Mouse (Mus musculus) small intestine, adult 2 months (tissue): ENCODE results near the gene Rab3gap1. TPM values are rescaled to one million over a fixed set of nuclear protein-coding genes. Genes with fewer than 3 reads are reported as not detected.

Source experiments
- H3K27ac ChIP-seq: fragments of 200-500 bp; 2 replicates; pipeline ENCODE4 v1.5.1; 2012; ENCODE audit warnings: low read depth, low read length, control low read depth, inconsistent platforms; ENCODE audit not compliant: insufficient read depth
- H3K27me3 ChIP-seq: fragments of 200-500 bp; 2 replicates; pipeline ENCODE4 v1.6.1; 2012; ENCODE audit warnings: mild to moderate bottlenecking, moderate library complexity, low read length, inconsistent platforms; ENCODE audit not compliant: control insufficient read depth, insufficient read depth
- H3K36me3 ChIP-seq: fragments of 200-500 bp; 2 replicates; pipeline ENCODE4 v1.6.1; 2012; ENCODE audit warnings: mild to moderate bottlenecking, low read length, control low read depth, inconsistent platforms; ENCODE audit not compliant: control insufficient read depth, insufficient read depth
- H3K4me1 ChIP-seq: fragments of 200-500 bp; 2 replicates; pipeline ENCODE4 v1.6.1; 2012; ENCODE audit warnings: low read length, inconsistent platforms, mixed read lengths; ENCODE audit not compliant: control insufficient read depth, insufficient read depth, insufficient read length
- H3K4me3 ChIP-seq: fragments of 200-500 bp; 2 replicates; pipeline ENCODE4 v1.5.1; 2012; ENCODE audit warnings: low read depth, mild to moderate bottlenecking, control low read depth, inconsistent platforms, low read length, moderate library complexity
- CTCF ChIP-seq: fragments of 200-500 bp; IDR thresholded peaks from 2 replicates; pipeline ENCODE4 v1.5.1; 2012; ENCODE audit warnings: low read depth, mild to moderate bottlenecking, control low read depth, inconsistent platforms, low read length, moderate library complexity, mixed read lengths; ENCODE audit not compliant: insufficient replicate concordance, insufficient read length; ENCODE audit errors: extremely low read depth
- POLR2A ChIP-seq: fragments of 200-500 bp; IDR thresholded peaks from 2 replicates; pipeline ENCODE4 v1.6.1; 2012; ENCODE audit warnings: low read depth, mild to moderate bottlenecking, control low read depth, inconsistent platforms, low read length, moderate library complexity
- WGBS: fragments of 180-500 bp; shearing (Covaris S2); methylation state at CpG from one replicate; pipeline ENCODE4 v1.1.7; 2018; 5-methylcytosine and 5-hydroxymethylcytosine counted together
- polyA plus RNA-seq: library from polyadenylated mRNA; depleted of rRNA; stranded (reverse); fragments of >200 nt; gene quantifications from 2 replicates; pipeline ENCODE4 v1.2.3, GENCODE M21; 2012; rRNA removed

Rab3gap1 gene
- 7.3 and 14.6 TPM in 2 replicates for polyA plus RNA-seq

- 11% methylated on average over 47 of the region's 47 CpGs for WGBS
- Histone ChIP-seq H3K4me3 (peak within 1 kb of the TSS; percentile 95), H3K4me1 (no peaks in the 10 kb centered on the region), H3K27me3 (no peaks in the 10 kb centered on the region), H3K27ac (peak within 1 kb of the TSS; percentile 89), H3K36me3 (peaks cover 4% of the 10 kb centered on the region; the same call in 1 of the 2 replicates)
- TF ChIP-seq CTCF (no peak), POLR2A (peak; percentile 72)
Observed at GRCm38 (mm10) chr1:127868300-127869261, at the start of gene Rab3gap1. Rab3gap1 (plus strand) TSS chr1:127868773.

- Histone ChIP-seq H3K27me3 (no peaks in the 10 kb centered on the region), H3K27ac (no peak overlapping the region), H3K4me3 (no peak overlapping the region), H3K4me1 (no peaks in the 10 kb centered on the region), H3K36me3 (no peaks in the 10 kb centered on the region)
- TF ChIP-seq CTCF (no peak), POLR2A (no peak)
- 11% methylated on average over 2 of the region's 2 CpGs for WGBS
Observed at GRCm38 (mm10) chr1:127827325-127827724, 41.2 kb upstream of the Rab3gap1 start.

- WGBS = 74% methylated on average over 13 of the region's 13 CpGs
- Histone ChIP-seq H3K36me3 (no peaks in the 10 kb centered on the region), H3K4me1 (no peaks in the 10 kb centered on the region), H3K4me3 (no peak overlapping the region), H3K27ac (no peak overlapping the region), H3K27me3 (no peaks in the 10 kb centered on the region)
- TF ChIP-seq POLR2A = no peak
- no peak for TF ChIP-seq CTCF
Observed at GRCm38 (mm10) chr1:127830215-127830921, 38.2 kb upstream of the Rab3gap1 start.

- no peak for TF ChIP-seq POLR2A
- TF ChIP-seq CTCF = no peak
- 8% methylated on average over 2 of the region's 2 CpGs for WGBS
- H3K4me1 ChIP-seq = no peaks in the 10 kb centered on the region
Observed at GRCm38 (mm10) chr1:127833714-127834113, 34.9 kb upstream of the Rab3gap1 start.

DNA sequence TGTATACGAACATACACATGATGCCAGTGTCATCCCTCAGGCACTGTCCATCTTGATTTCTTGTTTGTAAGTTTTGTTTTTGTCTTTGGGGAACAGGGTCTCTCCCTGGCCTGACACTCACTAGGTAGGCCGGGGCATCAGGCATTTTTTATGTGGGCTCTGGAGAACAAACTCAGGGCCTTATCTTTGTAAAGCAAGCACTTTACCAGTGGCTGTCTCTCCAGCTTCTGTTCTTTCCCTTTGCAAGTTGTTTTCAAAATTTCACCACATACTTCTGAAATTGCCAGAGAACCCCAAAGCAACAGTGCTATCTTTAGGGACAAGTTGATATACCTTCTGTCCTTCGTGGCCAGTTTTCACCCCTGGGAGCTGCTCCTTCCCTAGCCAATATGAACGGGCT lies 34.4 kb upstream of the Rab3gap1 start:
- WGBS = 38% methylated on average over 4 of the region's 4 CpGs
- no peaks in the 10 kb centered on the region for H3K4me1 ChIP-seq
- H3K36me3 ChIP-seq = no peaks in the 10 kb centered on the region
- no peaks in the 10 kb centered on the region for H3K27me3 ChIP-seq
- H3K4me3 ChIP-seq = no peak overlapping the region
- TF ChIP-seq POLR2A (no peak), CTCF (no peak)
- no peak overlapping the region for H3K27ac ChIP-seq

More at GRCm38 (mm10) chr1:127833714-127834113, 34.9 kb upstream of the Rab3gap1 start:
- Histone ChIP-seq H3K27ac (no peak overlapping the region), H3K27me3 (no peaks in the 10 kb centered on the region), H3K4me3 (no peak overlapping the region), H3K36me3 (no peaks in the 10 kb centered on the region)

- TF ChIP-seq POLR2A = no peak
- TF ChIP-seq CTCF = no peak
- Histone ChIP-seq H3K27me3 (no peaks in the 10 kb centered on the region), H3K4me1 (no peaks in the 10 kb centered on the region), H3K4me3 (no peak overlapping the region), H3K36me3 (no peaks in the 10 kb centered on the region), H3K27ac (no peak overlapping the region)
- 62% methylated on average over 4 of the region's 4 CpGs for WGBS
Observed at GRCm38 (mm10) chr1:127836619-127837018, 32.0 kb upstream of the Rab3gap1 start.

- Histone ChIP-seq H3K27me3 (no peaks in the 10 kb centered on the region), H3K4me3 (no peak overlapping the region), H3K36me3 (no peaks in the 10 kb centered on the region), H3K4me1 (no peaks in the 10 kb centered on the region), H3K27ac (no peak overlapping the region)
- WGBS = 35% methylated on average over 1 of the region's 1 CpGs
- TF ChIP-seq POLR2A (no peak), CTCF (no peak)
Observed at GRCm38 (mm10) chr1:127838602-127839001, 30.0 kb upstream of the Rab3gap1 start.
